Mouse (Mus musculus) small intestine, adult 2 months (tissue): Measurements from ENCODE around the gene Nmi.

Experiments used
- CTCF ChIP-seq: fragments of 200-500 bp; IDR thresholded peaks from 2 replicates; pipeline ENCODE4 v1.5.1; 2012; ENCODE audit warnings: low read depth, mild to moderate bottlenecking, control low read depth, inconsistent platforms, low read length, moderate library complexity, mixed read lengths; ENCODE audit not compliant: insufficient replicate concordance, insufficient read length; ENCODE audit errors: extremely low read depth
- POLR2A ChIP-seq: fragments of 200-500 bp; IDR thresholded peaks from 2 replicates; pipeline ENCODE4 v1.6.1; 2012; ENCODE audit warnings: low read depth, mild to moderate bottlenecking, control low read depth, inconsistent platforms, low read length, moderate library complexity

- TF ChIP-seq CTCF (no peak), POLR2A (no peak)
These were observed 36.7 kb downstream of the Nmi start for GRCm38 (mm10) chr2:51936585-51936984.
